Mouse (Mus musculus) forebrain, embryonic 12.5 days (tissue): ENCODE results near the gene Cfap70. TPM values are rescaled to one million over a fixed set of nuclear protein-coding genes. Genes with fewer than 3 reads are reported as not detected.

Source experiments
- ATAC-seq: fragments of 200-750 bp; cut with Nextera tagmentation; 2 replicates; pipeline ENCODE4 v1.8.0; 2017; ENCODE audit warnings: moderate TSS enrichment; ENCODE audit not compliant: low FRiP score
- H3K27ac ChIP-seq: fragments of 300-500 bp; sonication (generic); 2 replicates; pipeline ENCODE4 v1.5.1; 2016; ENCODE audit warnings: mild to moderate bottlenecking
- H3K27me3 ChIP-seq: fragments of 300-500 bp; sonication (generic); 2 replicates; pipeline ENCODE4 v1.6.1; 2016; ENCODE audit warnings: mild to moderate bottlenecking
- H3K36me3 ChIP-seq: fragments of 300-500 bp; sonication (generic); replicated peaks from 2 replicates; pipeline ENCODE4 v1.6.1; 2016; ENCODE audit warnings: mild to moderate bottlenecking
- H3K4me1 ChIP-seq: fragments of 300-500 bp; sonication (generic); 2 replicates; pipeline ENCODE4 v1.6.1; 2016
- H3K4me2 ChIP-seq: fragments of 300-500 bp; sonication (generic); 2 replicates; pipeline ENCODE4 v1.6.1; 2016; ENCODE audit warnings: mild to moderate bottlenecking, moderate library complexity
- H3K4me3 ChIP-seq: fragments of 300-500 bp; sonication (generic); replicated peaks from 2 replicates; pipeline ENCODE4 v1.5.1; 2016; ENCODE audit warnings: mild to moderate bottlenecking
- H3K9ac ChIP-seq: fragments of 300-500 bp; sonication (generic); 2 replicates; pipeline ENCODE4 v1.6.1; 2016; ENCODE audit warnings: mild to moderate bottlenecking
- H3K9me3 ChIP-seq: fragments of 300-500 bp; sonication (generic); 2 replicates; pipeline ENCODE4 v1.6.1; 2016
- WGBS: fragments of 180-500 bp; shearing (Covaris S2); methylation state at CpG from one replicate; pipeline ENCODE4 v1.1.7; 2016; 5-methylcytosine and 5-hydroxymethylcytosine counted together
- polyA plus RNA-seq: library from polyadenylated mRNA; unstranded; fragments of >200 nt; fragmentation: Nextera tagmentation; extraction: Ambion mirVana; gene quantifications from 2 replicates; pipeline ENCODE4 v1.2.1, GENCODE M21; 2016

Gene Cfap70
- polyA plus RNA-seq, 1 experiment from 2014 or later, result 0.82 TPM

- Histone ChIP-seq H3K27me3 (no peaks in the 10 kb centered on the region), H3K27ac (no peak overlapping the region), H3K9ac (no peak overlapping the region), H3K9me3 (no peaks in the 10 kb centered on the region), H3K4me1 (no peaks in the 10 kb centered on the region), H3K4me3 (no peak overlapping the region), H3K36me3 (no peaks in the 10 kb centered on the region), H3K4me2 (no peak overlapping the region)
- 83% methylated on average over 14 of the region's 14 CpGs for WGBS
- no peak for ATAC-seq
Observed at GRCm38 (mm10) chr14:20460216-20460615, 8.2 kb upstream of the Cfap70 start.

- Histone ChIP-seq H3K27me3 (no peaks in the 10 kb centered on the region), H3K27ac (no peak overlapping the region), H3K4me1 (no peaks in the 10 kb centered on the region), H3K9ac (no peak overlapping the region), H3K9me3 (no peaks in the 10 kb centered on the region), H3K4me3 (no peak overlapping the region), H3K4me2 (no peak overlapping the region), H3K36me3 (no peaks in the 10 kb centered on the region)
- ATAC-seq, result no peak
- WGBS, result 96% methylated on average over 9 of the region's 9 CpGs
Observed at GRCm38 (mm10) chr14:20458378-20458777, 6.4 kb upstream of the Cfap70 start.

- 92% methylated on average over 5 of the region's 5 CpGs for WGBS
- H3K4me1 ChIP-seq, result peaks cover 8% of the 10 kb centered on the region; the same call in 1 of the 2 replicates
- H3K27me3 ChIP-seq, result no peaks in the 10 kb centered on the region
- H3K36me3 ChIP-seq, result no peaks in the 10 kb centered on the region
- no peak overlapping the region for H3K27ac ChIP-seq
- H3K9ac ChIP-seq, result no peak overlapping the region
- ATAC-seq, result no peak
- no peaks in the 10 kb centered on the region for H3K9me3 ChIP-seq
- no peak overlapping the region for H3K4me2 ChIP-seq
- H3K4me3 ChIP-seq, result no peak overlapping the region
Observed at GRCm38 (mm10) chr14:20452929-20453328, 903 bp upstream of the Cfap70 start.

- 20% methylated on average over 2 of the region's 2 CpGs for WGBS
- Histone ChIP-seq H3K27ac (no peak overlapping the region), H3K36me3 (no peaks in the 10 kb centered on the region), H3K9me3 (no peaks in the 10 kb centered on the region), H3K27me3 (no peaks in the 10 kb centered on the region), H3K4me1 (peaks cover 8% of the 10 kb centered on the region; the same call in 1 of the 2 replicates), H3K9ac (0 out of 2 replicates have a peak overlapping the region, but pooled peaks have one; percentile 9), H3K4me3 (peak overlapping the region; percentile 35), H3K4me2 (peak overlapping the region; percentile 51)
- no peak for ATAC-seq
Observed at GRCm38 (mm10) chr14:20451302-20451701, 724 bp downstream of the Cfap70 start.

- WGBS, result 62% methylated on average over 12 of the region's 12 CpGs
- no peak for ATAC-seq
- no peaks in the 10 kb centered on the region for H3K9me3 ChIP-seq
Observed at GRCm38 (mm10) chr14:20447209-20447608, 4.8 kb downstream of the Cfap70 start.

DNA sequence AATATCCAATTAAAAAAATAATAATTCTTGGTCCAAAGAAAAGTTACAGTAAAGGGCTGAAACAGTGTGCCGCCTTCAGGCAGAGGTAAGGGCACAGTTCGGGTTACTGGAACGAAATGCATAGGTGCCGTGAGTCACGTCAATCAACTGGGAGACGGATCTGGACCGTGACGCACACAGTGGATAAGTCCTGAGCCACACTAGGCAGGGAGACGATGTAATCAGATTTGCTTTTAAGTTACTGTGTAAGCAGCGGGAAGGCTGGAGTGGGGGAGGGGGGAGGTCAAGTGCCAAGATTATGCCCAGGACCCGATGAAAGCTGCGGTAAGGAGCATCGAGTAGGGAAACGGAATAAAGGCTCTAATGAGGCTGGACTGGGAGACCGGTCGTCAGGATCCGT is 9.8 kb downstream of the Cfap70 start:
- Histone ChIP-seq H3K9me3 (no peaks in the 10 kb centered on the region), H3K27ac (no peak overlapping the region), H3K27me3 (no peaks in the 10 kb centered on the region), H3K4me2 (no peak overlapping the region), H3K9ac (no peak overlapping the region), H3K4me3 (no peak overlapping the region), H3K4me1 (0 out of 2 replicates have a peak, but pooled peaks cover 4% of the 10 kb centered on the region), H3K36me3 (no peaks in the 10 kb centered on the region)
- ATAC-seq, result no peak
- 64% methylated on average over 17 of the region's 17 CpGs for WGBS

More at GRCm38 (mm10) chr14:20447209-20447608, 4.8 kb downstream of the Cfap70 start:
- no peak overlapping the region for H3K4me3 ChIP-seq
- no peak overlapping the region for H3K9ac ChIP-seq
- peaks cover 11% of the 10 kb centered on the region; the same call in 1 of the 2 replicates for H3K4me1 ChIP-seq
- no peaks in the 10 kb centered on the region for H3K27me3 ChIP-seq
- no peak overlapping the region for H3K4me2 ChIP-seq
- H3K36me3 ChIP-seq, result no peaks in the 10 kb centered on the region
- H3K27ac ChIP-seq, result no peak overlapping the region

DNA sequence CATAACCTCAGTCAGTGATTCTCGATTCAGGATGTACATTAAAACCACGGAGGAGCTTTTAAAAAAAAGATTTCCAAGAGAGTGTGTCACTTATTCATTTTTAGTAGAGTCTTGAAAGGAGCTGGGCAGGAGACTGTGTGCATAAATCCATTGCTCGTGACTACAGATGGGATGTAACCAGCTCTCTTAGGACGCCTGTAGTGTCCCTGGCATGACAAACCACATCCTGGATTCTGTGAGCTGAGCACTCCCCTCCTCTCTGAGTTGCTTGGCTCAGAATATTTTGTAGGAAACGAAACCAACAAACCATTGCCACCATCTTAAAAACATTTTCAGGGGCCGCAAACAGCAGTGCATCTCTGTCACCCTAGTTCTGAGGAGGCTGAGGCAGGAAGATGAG is 15.1 kb downstream of the Cfap70 start:
- 79% methylated on average over 6 of the region's 6 CpGs for WGBS
- no peaks in the 10 kb centered on the region for H3K36me3 ChIP-seq
- H3K4me1 ChIP-seq, result no peaks in the 10 kb centered on the region
- no peak overlapping the region for H3K4me2 ChIP-seq
- no peak overlapping the region for H3K4me3 ChIP-seq
- ATAC-seq, result no peak
- no peak overlapping the region for H3K27ac ChIP-seq
- no peaks in the 10 kb centered on the region for H3K9me3 ChIP-seq
- no peak overlapping the region for H3K9ac ChIP-seq
- no peaks in the 10 kb centered on the region for H3K27me3 ChIP-seq

DNA sequence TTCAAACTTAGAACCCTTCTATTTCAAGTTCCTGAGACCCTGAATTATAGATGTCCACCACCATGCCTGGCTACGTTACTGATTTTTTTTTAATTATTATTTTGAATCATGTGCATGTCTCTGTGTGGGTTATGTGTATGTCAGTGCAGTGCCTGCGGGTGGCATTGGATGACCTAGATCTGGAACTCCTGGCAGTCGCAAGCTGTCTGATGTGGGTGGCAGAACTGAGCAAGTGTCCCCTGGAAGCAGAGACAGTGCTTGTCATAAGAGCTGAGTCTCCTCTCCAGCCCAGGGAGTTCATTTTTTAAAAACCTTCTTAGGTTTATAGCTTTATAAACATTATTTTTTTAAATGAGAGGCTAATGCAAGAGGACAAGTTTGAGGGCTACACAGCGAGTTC is 19.6 kb downstream of the Cfap70 start:
- Histone ChIP-seq H3K27me3 (no peaks in the 10 kb centered on the region), H3K9ac (no peak overlapping the region)
- WGBS, result 87% methylated on average over 4 of the region's 4 CpGs

GRCm38 (mm10) chr14:20431726-20432125 is 20.3 kb downstream of the Cfap70 start:
- Histone ChIP-seq H3K4me2 (no peak overlapping the region), H3K27ac (no peak overlapping the region)

More for the DNA sequence above, 19.6 kb downstream of the Cfap70 start:
- Histone ChIP-seq H3K4me2 (no peak overlapping the region), H3K4me1 (no peaks in the 10 kb centered on the region), H3K27ac (no peak overlapping the region), H3K9me3 (no peaks in the 10 kb centered on the region), H3K36me3 (no peaks in the 10 kb centered on the region), H3K4me3 (no peak overlapping the region)
- ATAC-seq, result no peak

GRCm38 (mm10) chr14:20429833-20430232 is 22.2 kb downstream of the Cfap70 start:
- Histone ChIP-seq H3K4me1 (peaks cover 4% of the 10 kb centered on the region; the same call in 1 of the 2 replicates), H3K4me3 (no peak overlapping the region), H3K27me3 (no peaks in the 10 kb centered on the region), H3K9ac (no peak overlapping the region), H3K4me2 (no peak overlapping the region), H3K36me3 (no peaks in the 10 kb centered on the region), H3K27ac (no peak overlapping the region), H3K9me3 (no peaks in the 10 kb centered on the region)
- no peak for ATAC-seq
- 70% methylated on average over 1 of the region's 1 CpGs for WGBS

More at GRCm38 (mm10) chr14:20431726-20432125, 20.3 kb downstream of the Cfap70 start:
- no peaks in the 10 kb centered on the region for H3K9me3 ChIP-seq
- no peak overlapping the region for H3K9ac ChIP-seq
- no peak for ATAC-seq
- no peak overlapping the region for H3K4me3 ChIP-seq
- no peaks in the 10 kb centered on the region for H3K36me3 ChIP-seq
- H3K27me3 ChIP-seq, result no peaks in the 10 kb centered on the region
- H3K4me1 ChIP-seq, result no peaks in the 10 kb centered on the region
- 82% methylated on average over 6 of the region's 6 CpGs for WGBS

DNA sequence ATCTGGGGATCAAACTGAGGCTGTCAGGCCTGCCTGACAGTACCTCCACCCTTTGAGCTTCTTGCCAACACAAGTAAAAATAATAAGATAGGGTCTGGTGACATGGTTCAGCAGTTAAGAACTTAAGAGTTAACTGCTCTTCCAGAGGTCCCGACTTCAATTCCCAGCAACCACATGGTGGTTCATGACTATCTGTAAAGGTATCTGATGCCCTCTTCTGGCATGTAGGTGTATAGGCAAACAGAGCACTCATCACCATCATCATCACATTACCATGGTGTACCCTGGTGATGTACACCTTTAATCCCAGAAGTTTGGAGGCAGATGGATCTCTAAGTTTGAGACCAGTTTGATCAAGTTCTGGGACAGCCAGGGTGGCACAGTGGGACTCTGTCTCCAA is 23.4 kb downstream of the Cfap70 start:
- Histone ChIP-seq H3K4me1 (peaks cover 4% of the 10 kb centered on the region; the same call in 1 of the 2 replicates), H3K9ac (no peak overlapping the region), H3K36me3 (no peaks in the 10 kb centered on the region), H3K4me2 (no peak overlapping the region), H3K4me3 (no peak overlapping the region), H3K27me3 (no peaks in the 10 kb centered on the region), H3K9me3 (no peaks in the 10 kb centered on the region), H3K27ac (no peak overlapping the region)
- ATAC-seq, result no peak
- 43% methylated on average over 1 of the region's 1 CpGs for WGBS

DNA sequence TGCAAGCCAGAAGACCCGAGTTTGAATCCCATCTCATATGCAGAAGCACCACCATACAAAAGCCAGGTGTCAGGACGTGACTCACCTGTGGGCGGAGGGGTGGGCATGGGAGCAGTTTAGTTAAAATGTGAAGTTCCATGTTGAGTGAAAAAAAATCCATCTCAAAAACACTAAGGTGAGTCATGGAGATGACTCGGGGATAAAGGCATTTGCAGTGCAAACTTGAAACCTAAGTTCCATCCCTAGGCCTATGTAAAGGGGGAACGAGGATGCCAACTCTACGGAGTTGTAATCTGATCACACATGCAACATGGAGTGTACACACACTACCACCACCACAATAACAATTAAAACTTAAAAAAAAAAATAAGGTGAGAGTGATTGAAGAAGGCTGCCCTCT is 29.0 kb downstream of the Cfap70 start:
- 91% methylated on average over 6 of the region's 6 CpGs for WGBS
- H3K4me1 ChIP-seq, result peaks cover 4% of the 10 kb centered on the region; the same call in 1 of the 2 replicates

GRCm38 (mm10) chr14:20422257-20422656 is 29.8 kb downstream of the Cfap70 start:
- Histone ChIP-seq H3K27me3 (no peaks in the 10 kb centered on the region), H3K4me1 (peaks cover 4% of the 10 kb centered on the region; the same call in 1 of the 2 replicates), H3K4me2 (no peak overlapping the region), H3K9me3 (no peaks in the 10 kb centered on the region), H3K9ac (no peak overlapping the region), H3K36me3 (no peaks in the 10 kb centered on the region), H3K27ac (no peak overlapping the region), H3K4me3 (no peak overlapping the region)
- ATAC-seq, result no peak
- 83% methylated on average over 7 of the region's 7 CpGs for WGBS

More for the DNA sequence above, 29.0 kb downstream of the Cfap70 start:
- Histone ChIP-seq H3K36me3 (no peaks in the 10 kb centered on the region), H3K9ac (no peak overlapping the region), H3K4me2 (no peak overlapping the region), H3K9me3 (no peaks in the 10 kb centered on the region), H3K27ac (no peak overlapping the region), H3K27me3 (no peaks in the 10 kb centered on the region), H3K4me3 (no peak overlapping the region)
- no peak for ATAC-seq
